Mouse (Mus musculus) heart, postnatal 0 days (tissue): Measurements from ENCODE around the gene Ube2e1. TPM values are rescaled to one million over a fixed set of nuclear protein-coding genes. Genes with fewer than 3 reads are reported as not detected.

Source experiments
- ATAC-seq: fragments of 200-750 bp; cut with Nextera tagmentation; 2 replicates; pipeline ENCODE4 v1.8.0; 2017; ENCODE audit warnings: low read depth, moderate number of reproducible peaks, moderate library complexity; ENCODE audit not compliant: insufficient read depth
- DNase-seq: peaks from one replicate; pipeline ENCODE4 v3.0.0-alpha.2; 2016; ENCODE audit warnings: low spot score
- H3K27ac ChIP-seq: fragments of 300-500 bp; sonication (generic); 2 replicates; pipeline ENCODE4 v1.5.1; 2014; ENCODE audit warnings: low read depth, mild to moderate bottlenecking
- H3K27me3 ChIP-seq: fragments of 300-500 bp; sonication (generic); 2 replicates; pipeline ENCODE4 v1.6.1; 2014; ENCODE audit warnings: low read length, mixed read lengths; ENCODE audit not compliant: control insufficient read depth, insufficient read depth
- H3K36me3 ChIP-seq: fragments of 300-500 bp; sonication (generic); replicated peaks from 2 replicates; pipeline ENCODE4 v1.6.1; 2014; ENCODE audit warnings: low read length, mixed read lengths; ENCODE audit not compliant: control insufficient read depth, insufficient read depth
- H3K4me1 ChIP-seq: fragments of 300-500 bp; sonication (generic); 2 replicates; pipeline ENCODE4 v1.6.1; 2014; ENCODE audit warnings: antibody characterized with exemption; ENCODE audit not compliant: control insufficient read depth, insufficient read depth
- H3K4me2 ChIP-seq: fragments of 300-500 bp; sonication (generic); 2 replicates; pipeline ENCODE4 v1.6.1; 2014; ENCODE audit warnings: low read depth, mild to moderate bottlenecking, low read length, moderate library complexity
- H3K4me3 ChIP-seq: fragments of 300-500 bp; sonication (generic); 2 replicates; pipeline ENCODE4 v1.5.1; 2014; ENCODE audit warnings: low read depth, low read length
- H3K9ac ChIP-seq: fragments of 300-500 bp; sonication (generic); replicated peaks from 2 replicates; pipeline ENCODE4 v1.6.1; 2014; ENCODE audit warnings: low read depth, low read length, mixed read lengths
- H3K9me3 ChIP-seq: fragments of 300-500 bp; sonication (generic); replicated peaks from 2 replicates; pipeline ENCODE4 v1.6.1; 2016; ENCODE audit warnings: low read length; ENCODE audit not compliant: control insufficient read depth
- CTCF ChIP-seq: IDR thresholded peaks from 2 replicates; pipeline ENCODE4 v1.5.1; 2016; ENCODE audit warnings: antibody characterized with exemption, control low read depth, low read depth
- EP300 ChIP-seq: IDR thresholded peaks from 2 replicates; pipeline ENCODE4 v1.6.1; 2016; ENCODE audit warnings: antibody characterized with exemption, low read depth
- WGBS: fragments of 180-500 bp; shearing (Covaris S2); extraction: QIAGEN DNeasy Blood & Tissue Kit; methylation state at CpG from one replicate; pipeline ENCODE4 v1.1.7; 2014; 5-methylcytosine and 5-hydroxymethylcytosine counted together
- polyA plus RNA-seq: library from polyadenylated mRNA; unstranded; fragments of >200 nt; fragmentation: Nextera tagmentation; extraction: Ambion mirVana; gene quantifications from 2 replicates; pipeline ENCODE4 v1.2.1, GENCODE M21; 2015
- total RNA-seq: library from RNA; depleted of rRNA; stranded (reverse); fragments of >200 nt; gene quantifications from 2 replicates; pipeline ENCODE4 v1.2.3, GENCODE M21; 2014; ENCODE audit warnings: low replicate concordance; rRNA removed

Gene Ube2e1
- total RNA-seq (12.9 and 31.0 TPM in 2 replicates), polyA plus RNA-seq (44.4 and 47.3 TPM in 2 replicates)

DNA sequence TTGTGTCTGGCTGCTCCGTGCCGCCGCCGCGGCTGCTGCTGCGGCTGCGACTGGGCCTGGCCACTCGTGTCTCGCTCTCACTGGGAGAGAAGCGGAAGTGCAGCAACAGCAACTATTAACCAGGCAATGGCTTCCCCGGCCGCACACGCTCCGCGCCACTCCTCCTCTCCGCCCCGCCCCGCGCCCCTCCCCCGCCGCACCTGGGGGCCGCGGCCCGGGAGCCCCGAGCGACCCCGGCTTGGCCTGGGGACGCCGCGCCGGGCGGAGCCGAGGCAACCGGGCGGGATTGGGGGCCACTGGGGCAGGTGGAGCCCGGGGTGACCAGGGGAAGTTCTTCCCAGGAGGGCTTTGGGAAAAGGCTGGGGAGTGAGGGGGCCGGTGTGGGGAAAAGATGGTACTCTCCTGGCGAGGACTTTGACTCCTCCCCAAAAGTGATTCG lies at the start of gene Ube2e1:
Gene Ube2e1, minus strand, starts transcription at position 167 of the 439 bp plus-strand sequence.
- WGBS = under 1% methylated on average over 27 of the region's 39 CpGs
- Histone ChIP-seq H3K4me1 (peaks cover 6% of the 10 kb centered on the region), H3K4me2 (peak within 1 kb of the TSS; percentile 97), H3K36me3 (no peaks in the 10 kb centered on the region; the same call in 1 of the 2 replicates), H3K27ac (peak within 1 kb of the TSS; percentile 77), H3K4me3 (peak within 1 kb of the TSS; percentile 85), H3K27me3 (no peaks in the 10 kb centered on the region), H3K9me3 (no peaks in the 10 kb centered on the region), H3K9ac (peak within 1 kb of the TSS; percentile 96)
- peak; percentile 86 for ATAC-seq
- TF ChIP-seq CTCF = no peak
- no peak for TF ChIP-seq EP300
- peak; percentile 78 for DNase-seq

GRCm38 (mm10) chr14:18379841-18380240 lies 48.2 kb upstream of the Ube2e1 start:
- Histone ChIP-seq H3K36me3 (no peaks in the 10 kb centered on the region), H3K9me3 (0 out of 2 replicates have a peak, but pooled peaks cover 3% of the 10 kb centered on the region), H3K4me3 (no peak overlapping the region), H3K4me1 (no peaks in the 10 kb centered on the region), H3K4me2 (no peak overlapping the region), H3K27me3 (no peaks in the 10 kb centered on the region), H3K9ac (no peak overlapping the region), H3K27ac (no peak overlapping the region)
- ATAC-seq (no peak), DNase-seq (no peak)
- TF ChIP-seq EP300 (no peak), CTCF (no peak)
- WGBS = 78% methylated on average over 5 of the region's 5 CpGs

DNA sequence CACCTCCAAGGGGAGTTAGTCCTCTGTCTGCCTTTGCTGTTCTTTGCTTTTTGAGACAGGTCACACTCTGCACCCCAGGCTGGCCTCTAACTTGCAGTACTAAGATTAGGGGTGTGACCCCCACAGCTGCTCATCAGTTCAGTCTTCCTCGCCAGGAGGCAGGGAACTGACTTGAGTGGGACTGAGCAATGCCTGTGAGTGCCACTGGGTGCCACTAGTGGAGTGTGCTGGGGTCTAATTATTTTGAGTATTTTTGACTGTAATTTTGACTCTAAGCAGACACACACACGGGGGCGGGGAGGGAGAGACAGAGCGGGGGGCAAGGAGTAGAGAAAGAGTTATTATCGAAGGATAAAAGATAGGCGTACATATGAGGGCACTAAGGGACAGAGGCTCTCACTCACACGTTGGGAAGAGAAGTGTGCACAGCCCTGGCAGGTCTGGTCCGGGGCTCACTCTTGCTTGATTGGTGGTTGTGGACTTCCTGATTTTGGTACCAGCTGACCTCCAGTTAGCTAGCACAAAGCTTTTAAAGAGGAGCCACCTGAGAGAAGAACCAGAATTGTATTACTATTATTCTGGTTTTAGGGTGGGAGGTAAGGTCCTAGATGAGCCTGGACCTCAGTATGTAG lies 46.4 kb upstream of the Ube2e1 start:
- no peaks in the 10 kb centered on the region for H3K4me1 ChIP-seq
- no peak overlapping the region for H3K4me2 ChIP-seq
- peak; percentile 27; the same call in 1 of the 2 replicates for ATAC-seq
- H3K9me3 ChIP-seq = no peaks in the 10 kb centered on the region
- no peaks in the 10 kb centered on the region for H3K36me3 ChIP-seq
- TF ChIP-seq EP300 (no peak), CTCF (peak; percentile 46)
- no peaks in the 10 kb centered on the region for H3K27me3 ChIP-seq
- H3K9ac ChIP-seq = no peak overlapping the region
- WGBS = 46% methylated on average over 8 of the region's 8 CpGs
- DNase-seq = no peak
- no peak overlapping the region for H3K4me3 ChIP-seq
- no peak overlapping the region for H3K27ac ChIP-seq

GRCm38 (mm10) chr14:18376206-18376605 lies 44.5 kb upstream of the Ube2e1 start:
- WGBS = 70% methylated on average over 3 of the region's 3 CpGs
- Histone ChIP-seq H3K27me3 (no peaks in the 10 kb centered on the region), H3K4me2 (no peak overlapping the region), H3K9me3 (no peaks in the 10 kb centered on the region), H3K4me1 (no peaks in the 10 kb centered on the region), H3K27ac (no peak overlapping the region), H3K4me3 (no peak overlapping the region), H3K9ac (no peak overlapping the region), H3K36me3 (no peaks in the 10 kb centered on the region)
- TF ChIP-seq CTCF = no peak
- TF ChIP-seq EP300 = no peak
- DNase-seq = no peak
- no peak for ATAC-seq

- no peak for ATAC-seq
- Histone ChIP-seq H3K27ac (no peak overlapping the region), H3K4me3 (no peak overlapping the region), H3K9ac (no peak overlapping the region), H3K4me2 (no peak overlapping the region), H3K27me3 (no peaks in the 10 kb centered on the region), H3K4me1 (no peaks in the 10 kb centered on the region), H3K36me3 (no peaks in the 10 kb centered on the region), H3K9me3 (no peaks in the 10 kb centered on the region)
- no peak for TF ChIP-seq CTCF
- no peak for TF ChIP-seq EP300
- DNase-seq = no peak
- whole genome bisulfite sequencing = 76% methylated on average over 6 of the region's 6 CpGs
Observed at GRCm38 (mm10) chr14:18373758-18374405, 42.2 kb upstream of the Ube2e1 start.
